Mouse (Mus musculus): ENCODE measurements around the gene Rpl29. TPM values are rescaled to one million over a fixed set of nuclear protein-coding genes. Genes with fewer than 3 reads are reported as not detected.

Rpl29 gene
- polyA plus RNA-seq, 1 experiment from 2014 or later: 947 TPM

GRCm38 (mm10) chr9:106452351-106452750, 23.1 kb downstream of the Rpl29 start:
- WGBS: 38% methylated on average over 6 of the region's 6 CpGs
- no peak for ATAC-seq (ENCODE audit: low FRiP score, low TSS enrichment)
- H3K4me2 ChIP-seq (replicated peaks; ENCODE audit: low read depth, low read length): peak overlapping the region; percentile 94
- peak overlapping the region; percentile 81 for H3K4me3 ChIP-seq (ENCODE audit: low read length)
- peak overlapping the region; percentile 96 for H3K27ac ChIP-seq (ENCODE audit: low read length)
- H3K36me3 ChIP-seq (ENCODE audit: insufficient read depth, low read length): no peaks in the 10 kb centered on the region
- peak overlapping the region; percentile 80 for H3K9ac ChIP-seq (replicated peaks; ENCODE audit: low read length)
- H3K9me3 ChIP-seq (ENCODE audit: low read length): no peaks in the 10 kb centered on the region
- H3K4me1 ChIP-seq (ENCODE audit: insufficient read depth, low read length): peaks cover 86% of the 10 kb centered on the region
- no peaks in the 10 kb centered on the region for H3K27me3 ChIP-seq (ENCODE audit: insufficient read depth, low read length)

DNA sequence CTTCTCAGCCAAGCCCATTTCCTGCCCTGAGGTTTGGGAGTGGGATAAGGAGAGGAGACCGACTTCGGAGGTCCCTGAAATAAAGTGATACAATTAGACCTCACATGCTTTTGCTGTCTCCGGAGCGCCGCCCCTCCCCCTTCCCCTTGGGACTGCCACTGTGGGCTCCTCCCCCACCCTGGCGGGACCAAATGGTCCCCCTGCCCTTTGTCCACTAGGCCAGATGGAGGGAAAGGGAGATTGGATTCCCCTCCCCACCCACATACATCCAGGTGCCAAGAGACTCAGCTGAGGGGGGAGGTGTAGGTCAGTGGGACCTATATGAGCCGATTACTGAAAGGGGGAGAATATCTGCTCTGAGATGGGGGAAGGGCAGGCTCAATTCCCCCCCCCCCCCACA, 23.6 kb downstream of the Rpl29 start:
- Histone ChIP-seq H3K4me2 (replicated peaks; ENCODE audit: low read depth, low read length) (peak overlapping the region; percentile 94), H3K36me3 (ENCODE audit: insufficient read depth, low read length) (no peaks in the 10 kb centered on the region), H3K4me1 (ENCODE audit: insufficient read depth, low read length) (peaks cover 88% of the 10 kb centered on the region), H3K27me3 (ENCODE audit: insufficient read depth, low read length) (no peaks in the 10 kb centered on the region), H3K9ac (replicated peaks; ENCODE audit: low read length) (peak overlapping the region; percentile 80), H3K4me3 (ENCODE audit: low read length) (peak overlapping the region; percentile 81), H3K27ac (ENCODE audit: low read length) (peak overlapping the region; percentile 96), H3K9me3 (ENCODE audit: low read length) (no peaks in the 10 kb centered on the region)
- 2% methylated on average over 7 of the region's 7 CpGs for WGBS
- peak; percentile 3; the same call in 1 of the 2 replicates for ATAC-seq (ENCODE audit: low FRiP score, low TSS enrichment)

DNA sequence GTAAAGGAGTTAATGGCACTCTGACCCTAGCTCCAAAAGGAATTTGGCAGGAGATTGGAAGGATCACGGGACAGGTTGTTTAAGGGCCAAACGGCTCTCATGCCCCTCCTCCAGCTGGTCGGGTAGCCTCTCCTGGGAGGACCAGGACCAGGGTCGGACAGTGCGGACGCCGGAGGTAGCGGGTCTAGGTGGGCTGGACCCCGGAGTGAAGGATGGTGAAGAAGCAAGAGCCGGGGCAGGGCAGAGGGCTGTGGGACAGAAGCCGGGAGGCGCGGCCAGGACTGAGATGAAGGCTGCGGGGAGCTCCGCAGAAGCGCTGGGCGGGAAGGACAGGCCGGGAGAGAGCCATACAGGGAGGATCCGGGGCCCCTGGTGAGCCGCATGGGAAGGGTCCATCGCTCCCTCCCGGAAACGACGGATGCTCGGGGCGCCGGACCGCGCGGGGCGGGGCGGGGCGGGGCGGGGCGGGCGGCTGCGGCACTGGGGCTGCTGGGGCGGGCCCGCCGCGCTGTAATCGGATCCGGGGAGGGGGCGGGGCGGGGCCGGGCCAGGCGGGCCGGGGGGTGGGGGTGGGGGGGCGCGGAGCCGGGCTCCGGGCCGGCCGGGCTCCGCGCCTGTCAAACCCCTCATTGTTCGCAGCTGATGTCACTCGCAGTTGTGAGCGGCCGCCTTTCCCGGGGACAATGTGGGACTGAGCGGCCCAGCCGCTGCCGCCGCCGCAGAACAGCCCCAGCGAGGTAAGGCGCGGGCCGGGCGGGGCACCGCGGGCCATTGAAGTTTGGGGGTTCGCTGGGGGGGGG, 24.2 kb downstream of the Rpl29 start, which contains the start of gene Pcbp4:
Gene Pcbp4 (plus strand): TSS at position 21 of the 800 bp plus-strand sequence.
- no peaks in the 10 kb centered on the region for H3K9me3 ChIP-seq (ENCODE audit: low read length)
- peak within 1 kb of the TSS; percentile 80 for H3K9ac ChIP-seq (replicated peaks; ENCODE audit: low read length)
- H3K27me3 ChIP-seq (ENCODE audit: insufficient read depth, low read length): no peaks in the 10 kb centered on the region
- peak within 1 kb of the TSS; percentile 96 for H3K27ac ChIP-seq (ENCODE audit: low read length)
- H3K36me3 ChIP-seq (ENCODE audit: insufficient read depth, low read length): no peaks in the 10 kb centered on the region
- H3K4me1 ChIP-seq (ENCODE audit: insufficient read depth, low read length): peaks cover 88% of the 10 kb centered on the region
- peak within 1 kb of the TSS; percentile 81 for H3K4me3 ChIP-seq (ENCODE audit: low read length)
- ATAC-seq (ENCODE audit: low FRiP score, low TSS enrichment): peak; percentile 65
- WGBS: under 1% methylated on average over 52 of the region's 74 CpGs
- peak within 1 kb of the TSS; percentile 94 for H3K4me2 ChIP-seq (replicated peaks; ENCODE audit: low read depth, low read length)

DNA sequence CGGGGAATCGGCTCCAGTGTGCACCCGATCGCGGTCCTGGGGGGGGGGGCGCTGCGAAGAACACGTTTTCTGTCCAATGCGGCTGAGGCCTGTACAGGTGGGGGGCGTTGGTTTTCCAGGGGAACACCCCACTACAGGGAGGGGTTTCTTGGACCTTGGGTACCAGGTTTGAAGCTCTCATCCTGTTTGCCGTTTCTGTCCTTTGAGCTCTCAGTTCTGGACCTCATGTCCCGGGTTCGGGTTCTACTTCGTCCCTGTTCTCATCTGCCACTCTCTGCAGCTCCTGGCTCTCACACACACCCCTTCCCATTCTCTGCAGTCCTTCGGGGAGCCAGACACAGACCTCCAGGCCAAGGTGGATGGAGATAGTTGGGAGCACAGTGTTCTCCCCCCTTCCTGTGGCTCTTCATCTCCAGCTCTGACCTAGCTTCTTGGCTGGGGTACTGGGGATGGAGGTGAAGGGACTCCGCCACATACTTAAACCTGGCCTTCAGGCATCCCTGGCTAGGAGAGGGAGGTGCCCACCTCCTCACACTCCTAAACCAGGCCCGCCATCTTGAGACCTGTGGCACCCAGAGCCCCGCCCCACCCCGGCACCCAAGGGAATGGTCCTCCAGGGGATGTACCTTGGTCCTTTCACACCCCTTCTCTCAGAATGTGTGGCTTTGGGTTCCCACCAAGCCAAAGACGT, 25.0 kb downstream of the Rpl29 start:
- Histone ChIP-seq H3K27me3 (ENCODE audit: insufficient read depth, low read length) (no peaks in the 10 kb centered on the region), H3K9me3 (ENCODE audit: low read length) (no peaks in the 10 kb centered on the region), H3K4me1 (ENCODE audit: insufficient read depth, low read length) (peaks cover 84% of the 10 kb centered on the region), H3K36me3 (ENCODE audit: insufficient read depth, low read length) (no peaks in the 10 kb centered on the region), H3K4me2 (replicated peaks; ENCODE audit: low read depth, low read length) (peak overlapping the region; percentile 94), H3K4me3 (ENCODE audit: low read length) (peak overlapping the region; percentile 81), H3K9ac (replicated peaks; ENCODE audit: low read length) (peak overlapping the region; percentile 80), H3K27ac (ENCODE audit: low read length) (peak overlapping the region; percentile 89)
- WGBS: 3% methylated on average over 18 of the region's 20 CpGs
- peak; percentile 5; the same call in 1 of the 2 replicates for ATAC-seq (ENCODE audit: low FRiP score, low TSS enrichment)

GRCm38 (mm10) chr9:106454888-106455681, 25.8 kb downstream of the Rpl29 start:
- Histone ChIP-seq H3K4me1 (ENCODE audit: insufficient read depth, low read length) (peaks cover 82% of the 10 kb centered on the region), H3K27me3 (ENCODE audit: insufficient read depth, low read length) (no peaks in the 10 kb centered on the region), H3K36me3 (ENCODE audit: insufficient read depth, low read length) (peaks cover 3% of the 10 kb centered on the region; the same call in 1 of the 2 replicates), H3K27ac (ENCODE audit: low read length) (peak overlapping the region; percentile 89), H3K4me3 (ENCODE audit: low read length) (peak overlapping the region; percentile 81), H3K9me3 (ENCODE audit: low read length) (no peaks in the 10 kb centered on the region), H3K9ac (replicated peaks; ENCODE audit: low read length) (peak overlapping the region; percentile 80), H3K4me2 (replicated peaks; ENCODE audit: low read depth, low read length) (peak overlapping the region; percentile 94)
- ATAC-seq (ENCODE audit: low FRiP score, low TSS enrichment): peak; percentile 4; the same call in 1 of the 2 replicates
- 3% methylated on average over 17 of the region's 17 CpGs for WGBS

- Histone ChIP-seq H3K4me1 (ENCODE audit: insufficient read depth, low read length) (peaks cover 77% of the 10 kb centered on the region), H3K4me3 (ENCODE audit: low read length) (peak overlapping the region; percentile 81), H3K4me2 (replicated peaks; ENCODE audit: low read depth, low read length) (peak overlapping the region; percentile 94), H3K27ac (ENCODE audit: low read length) (peak overlapping the region; percentile 89), H3K27me3 (ENCODE audit: insufficient read depth, low read length) (no peaks in the 10 kb centered on the region), H3K36me3 (ENCODE audit: insufficient read depth, low read length) (peaks cover 8% of the 10 kb centered on the region), H3K9ac (replicated peaks; ENCODE audit: low read length) (peak overlapping the region; percentile 80), H3K9me3 (ENCODE audit: low read length) (no peaks in the 10 kb centered on the region)
- WGBS: 29% methylated on average over 15 of the region's 15 CpGs
- peak; percentile 4; the same call in 1 of the 2 replicates for ATAC-seq (ENCODE audit: low FRiP score, low TSS enrichment)
Observed at GRCm38 (mm10) chr9:106456325-106457162, 27.3 kb downstream of the Rpl29 start.

DNA sequence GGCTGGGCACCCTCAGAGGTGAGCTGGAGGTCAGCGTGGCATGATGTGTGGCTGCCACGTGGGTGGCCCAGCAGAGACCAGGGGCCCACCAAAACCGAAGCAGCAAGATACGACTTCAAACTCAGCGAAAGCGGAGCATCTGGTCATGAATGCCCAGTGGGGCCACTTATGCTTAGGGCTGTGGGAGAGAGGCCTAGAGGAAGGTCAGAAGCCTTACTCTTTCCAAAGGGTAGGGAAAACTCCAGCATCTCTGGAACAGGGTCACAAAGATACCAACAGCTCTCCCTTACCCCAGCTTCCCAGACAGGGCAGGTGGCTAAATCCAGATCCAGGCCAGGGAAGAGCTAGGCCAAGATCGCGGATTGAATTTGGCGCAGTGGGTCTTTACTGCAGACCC, 27.9 kb downstream of the Rpl29 start:
- WGBS: 43% methylated on average over 9 of the region's 9 CpGs
- Histone ChIP-seq H3K4me2 (replicated peaks; ENCODE audit: low read depth, low read length) (peak overlapping the region; percentile 94), H3K27ac (ENCODE audit: low read length) (peak overlapping the region; percentile 89; the same call in 1 of the 2 replicates), H3K27me3 (ENCODE audit: insufficient read depth, low read length) (no peaks in the 10 kb centered on the region), H3K36me3 (ENCODE audit: insufficient read depth, low read length) (peaks cover 10% of the 10 kb centered on the region), H3K4me1 (ENCODE audit: insufficient read depth, low read length) (peaks cover 70% of the 10 kb centered on the region), H3K9ac (replicated peaks; ENCODE audit: low read length) (peak overlapping the region; percentile 80; the same call in 1 of the 2 replicates), H3K4me3 (ENCODE audit: low read length) (no peak overlapping the region), H3K9me3 (ENCODE audit: low read length) (no peaks in the 10 kb centered on the region)
- no peak for ATAC-seq (ENCODE audit: low FRiP score, low TSS enrichment)

DNA sequence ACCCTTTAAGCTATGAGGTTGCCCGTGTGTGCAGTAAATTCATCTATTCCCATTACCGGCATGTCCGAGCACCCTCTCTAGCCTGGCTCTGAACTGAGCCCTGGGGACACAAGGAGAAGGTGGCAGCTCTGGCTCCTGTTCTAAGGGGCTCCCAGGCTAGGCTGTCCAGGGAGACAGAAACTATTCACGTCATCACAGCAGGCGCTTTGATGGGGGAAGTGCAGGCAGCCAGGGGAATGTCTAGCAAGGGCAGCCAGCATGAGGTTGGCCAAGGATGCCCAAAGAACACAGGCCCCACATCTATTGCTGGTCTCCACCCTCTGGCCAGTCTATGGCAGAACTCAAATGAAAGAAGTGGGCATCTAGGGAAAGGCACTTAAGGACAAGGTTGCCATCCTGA, 28.7 kb downstream of the Rpl29 start:
- no peak overlapping the region for H3K4me2 ChIP-seq (replicated peaks; ENCODE audit: low read depth, low read length)
- H3K27me3 ChIP-seq (ENCODE audit: insufficient read depth, low read length): no peaks in the 10 kb centered on the region
- no peak overlapping the region for H3K9ac ChIP-seq (replicated peaks; ENCODE audit: low read length)
- H3K9me3 ChIP-seq (ENCODE audit: low read length): no peaks in the 10 kb centered on the region
- ATAC-seq (ENCODE audit: low FRiP score, low TSS enrichment): no peak
- H3K27ac ChIP-seq (ENCODE audit: low read length): no peak overlapping the region
- H3K4me1 ChIP-seq (ENCODE audit: insufficient read depth, low read length): peaks cover 63% of the 10 kb centered on the region
- 63% methylated on average over 5 of the region's 5 CpGs for WGBS
- peaks cover 16% of the 10 kb centered on the region for H3K36me3 ChIP-seq (ENCODE audit: insufficient read depth, low read length)
- H3K4me3 ChIP-seq (ENCODE audit: low read length): no peak overlapping the region

Data from kidney, embryonic 16.5 days (tissue).